Mouse (Mus musculus) frontal cortex, postnatal 36 days (tissue): ENCODE measurements around the gene Coro7.
A peak's percentile ranks its signal among the peaks of the same experiment; 100 is the strongest.

ENCODE experiments used
- DNase-seq, 2 experiments: peaks; one replicate each; pipeline ENCODE4 v3.0.0; 2022; ENCODE audit warnings: low spot score in 2 of 2

Coro7 gene

DNA sequence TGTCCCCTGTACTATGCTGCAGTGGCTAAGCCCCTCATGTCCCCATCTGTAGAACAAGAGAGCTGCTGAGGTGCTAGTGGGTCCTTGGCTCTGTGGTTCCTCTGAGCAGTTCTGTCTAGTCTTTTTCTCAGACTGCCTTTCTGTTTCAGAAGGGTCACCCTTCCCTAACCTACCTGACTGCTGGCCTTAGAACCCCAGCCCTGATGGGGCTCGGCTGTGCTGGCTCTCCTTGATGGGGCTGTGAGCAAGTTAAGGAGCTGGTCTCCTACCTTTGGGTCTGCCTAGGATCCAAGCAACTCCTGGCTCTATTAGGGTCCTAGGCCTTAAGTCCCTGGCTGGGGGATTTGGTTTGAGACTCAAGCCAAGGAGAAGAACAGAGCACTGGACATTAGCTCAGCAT lies 64.3 kb downstream of the Coro7 start:
- no peak for DNase-seq

DNA sequence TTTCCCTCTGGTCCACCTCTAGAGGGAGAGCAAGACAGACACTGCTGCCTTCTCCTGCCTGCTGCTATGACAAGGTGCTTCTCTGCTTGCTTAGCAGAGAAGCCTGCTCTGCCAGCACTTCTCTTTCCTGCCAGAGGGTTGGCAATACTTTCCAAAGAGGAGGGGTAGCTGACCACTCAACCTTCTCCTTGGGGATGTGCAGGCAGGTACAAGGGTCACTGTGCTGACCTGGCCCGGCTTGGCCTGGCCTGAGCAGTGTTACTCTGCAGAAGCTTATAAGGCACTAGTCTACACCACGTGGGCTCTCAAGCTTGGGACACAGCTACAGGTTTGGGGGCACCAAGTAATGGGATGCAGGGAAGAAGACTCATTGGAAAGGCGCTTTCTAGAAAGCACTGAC lies 64.9 kb downstream of the Coro7 start:
- no peak for DNase-seq

DNA sequence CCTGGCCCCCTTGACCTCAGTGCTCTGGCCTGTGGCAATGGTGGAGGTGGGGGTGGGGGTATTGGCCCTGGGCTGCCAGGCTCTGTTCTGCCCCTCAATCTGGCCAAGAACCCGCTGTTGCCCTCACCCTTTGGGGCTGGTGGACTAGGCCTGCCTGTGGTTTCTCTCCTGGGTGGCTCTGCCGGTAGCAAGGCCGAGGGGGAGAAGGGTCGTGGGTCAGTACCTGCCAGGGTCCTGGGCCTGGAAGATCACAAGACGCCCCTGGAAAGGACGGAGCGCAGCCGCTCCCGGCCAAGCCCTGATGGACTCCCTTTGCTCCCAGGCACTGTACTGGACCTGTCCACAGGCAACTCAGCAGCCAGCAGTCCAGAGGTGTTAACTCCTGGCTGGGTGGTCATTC lies 65.8 kb downstream of the Coro7 start:
- no peak for DNase-seq

DNA sequence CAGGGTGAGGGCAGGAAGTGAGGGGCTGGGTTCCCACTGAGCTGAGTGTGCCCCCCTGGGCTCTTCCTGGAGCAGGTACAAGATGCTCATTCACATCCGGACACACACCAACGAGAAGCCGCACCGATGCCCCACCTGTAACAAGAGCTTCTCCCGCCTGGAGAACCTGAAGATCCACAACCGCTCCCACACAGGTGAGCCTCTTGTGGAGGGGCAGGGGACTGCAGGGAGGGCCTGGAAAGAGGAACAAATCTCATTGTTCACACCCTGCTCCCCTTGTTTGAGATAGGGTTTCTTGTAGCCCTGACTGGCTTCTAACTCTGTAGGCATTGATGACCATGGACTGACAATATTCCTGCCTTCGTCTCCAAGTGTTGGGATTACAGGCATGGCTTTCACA lies 67.9 kb downstream of the Coro7 start:
- DNase-seq, result no peak

DNA sequence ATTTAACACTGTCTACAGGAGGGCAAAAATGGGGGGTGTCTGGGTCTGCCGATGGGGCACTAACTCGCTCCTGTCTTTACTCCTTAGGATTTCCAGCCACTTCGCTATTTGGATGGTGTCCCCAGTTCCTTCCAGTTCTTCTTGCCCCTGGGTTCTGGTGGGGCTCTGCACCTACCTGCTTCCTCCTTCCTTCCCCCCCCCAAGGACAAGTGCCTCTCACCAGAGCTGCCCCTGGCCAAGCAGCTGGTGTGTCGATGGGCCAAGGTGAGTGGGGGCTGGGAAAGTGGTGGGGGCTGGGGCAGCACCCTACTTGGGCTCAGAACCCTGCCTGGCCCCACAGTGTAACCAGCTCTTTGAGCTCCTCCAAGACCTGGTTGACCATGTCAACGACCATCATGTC lies 68.4 kb downstream of the Coro7 start:
- no peak for DNase-seq

DNA sequence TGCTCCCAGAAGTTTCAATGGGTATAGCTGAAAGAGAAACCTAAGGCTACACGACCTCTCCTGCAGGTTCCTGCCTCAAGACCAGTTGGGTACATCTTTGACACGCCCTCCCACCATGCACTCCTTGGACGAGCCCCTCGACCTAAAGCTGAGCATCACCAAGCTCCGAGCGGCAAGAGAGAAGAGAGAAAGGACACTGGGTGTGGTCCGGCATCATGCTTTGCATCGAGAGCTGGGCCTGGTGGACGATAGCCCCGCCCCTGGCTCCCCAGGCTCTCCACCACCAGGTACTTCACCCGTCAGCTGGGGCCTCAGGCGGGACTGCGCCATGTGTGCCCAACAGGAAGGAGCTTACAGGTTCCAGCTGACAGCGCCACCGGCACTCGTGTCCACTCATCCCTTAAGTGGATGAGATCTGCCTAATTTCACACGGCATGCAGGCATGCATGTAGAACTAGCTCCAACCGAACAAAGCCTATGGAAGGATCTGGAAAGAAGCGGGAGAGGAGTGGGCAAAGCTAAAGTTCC lies 71.0 kb downstream of the Coro7 start:
- no peak for DNase-seq

DNA sequence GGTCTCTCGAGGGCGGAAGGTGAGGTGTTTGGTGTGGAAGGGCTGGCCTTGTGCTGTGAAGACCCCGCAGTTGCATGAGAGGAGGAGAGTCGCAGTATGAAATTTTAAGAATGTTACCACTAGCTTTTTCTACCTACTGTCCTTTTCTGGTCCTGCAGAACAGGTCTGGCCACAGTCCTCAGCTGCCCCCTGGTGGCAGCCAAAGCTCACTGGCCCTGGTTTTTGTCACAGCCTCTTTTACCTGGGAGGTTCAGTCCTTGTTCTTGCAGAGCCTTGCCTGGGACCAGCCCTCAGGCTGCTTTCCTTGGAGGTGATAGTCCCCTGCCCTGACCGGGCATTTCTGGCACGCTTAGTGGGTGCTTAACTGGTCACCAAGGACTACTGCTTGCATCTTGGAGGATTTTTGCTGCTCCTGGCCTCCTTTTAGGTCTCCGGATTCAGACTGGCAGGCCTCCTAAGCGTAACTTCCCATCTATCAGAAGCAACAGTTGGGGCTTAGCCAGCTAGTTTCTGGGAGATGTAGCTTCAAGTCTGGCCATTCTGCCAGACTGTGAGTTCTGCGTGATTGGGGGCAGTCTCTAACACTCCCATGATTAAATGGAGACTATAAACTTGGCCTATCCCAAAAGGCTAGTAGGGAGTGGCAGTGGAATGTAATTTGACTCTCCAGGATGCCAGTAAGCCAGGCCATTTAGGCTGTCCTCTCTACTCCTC lies 71.6 kb downstream of the Coro7 start:
- DNase-seq, result peak; percentile 77 to 81

DNA sequence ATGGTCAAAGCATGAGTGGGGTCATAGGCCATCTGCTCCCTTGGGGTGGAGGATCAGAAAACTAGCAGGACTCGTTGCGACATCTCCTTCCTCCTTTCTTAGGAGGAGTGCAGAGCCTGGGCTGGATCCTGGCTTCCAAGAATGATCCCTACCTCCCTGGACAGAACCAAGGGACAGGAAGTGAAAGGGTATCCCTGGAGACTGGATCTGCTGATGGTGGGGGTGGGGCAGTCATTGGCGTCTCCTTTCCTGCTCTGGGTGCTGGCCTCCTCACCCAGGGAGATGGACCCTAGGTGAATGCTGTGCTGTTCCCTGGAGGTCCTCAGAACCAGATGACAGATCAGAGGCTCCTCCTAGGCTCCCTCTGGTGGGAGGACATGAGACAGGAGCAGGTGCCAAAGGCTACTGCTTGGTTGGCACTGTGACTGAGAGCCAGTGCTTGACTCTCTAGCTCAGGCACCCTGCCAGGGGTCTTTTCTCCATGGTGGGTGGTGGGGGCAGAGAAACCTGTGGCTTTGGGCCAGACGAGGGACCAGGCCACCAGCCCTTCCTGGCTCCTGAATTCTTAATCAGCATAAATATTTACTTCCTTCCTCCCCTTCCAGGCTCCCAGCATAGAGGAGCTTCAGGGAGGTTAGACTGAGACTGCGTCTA lies 73.0 kb downstream of the Coro7 start:
- DNase-seq, result peak in 1 of 2 experiments; percentile 38

DNA sequence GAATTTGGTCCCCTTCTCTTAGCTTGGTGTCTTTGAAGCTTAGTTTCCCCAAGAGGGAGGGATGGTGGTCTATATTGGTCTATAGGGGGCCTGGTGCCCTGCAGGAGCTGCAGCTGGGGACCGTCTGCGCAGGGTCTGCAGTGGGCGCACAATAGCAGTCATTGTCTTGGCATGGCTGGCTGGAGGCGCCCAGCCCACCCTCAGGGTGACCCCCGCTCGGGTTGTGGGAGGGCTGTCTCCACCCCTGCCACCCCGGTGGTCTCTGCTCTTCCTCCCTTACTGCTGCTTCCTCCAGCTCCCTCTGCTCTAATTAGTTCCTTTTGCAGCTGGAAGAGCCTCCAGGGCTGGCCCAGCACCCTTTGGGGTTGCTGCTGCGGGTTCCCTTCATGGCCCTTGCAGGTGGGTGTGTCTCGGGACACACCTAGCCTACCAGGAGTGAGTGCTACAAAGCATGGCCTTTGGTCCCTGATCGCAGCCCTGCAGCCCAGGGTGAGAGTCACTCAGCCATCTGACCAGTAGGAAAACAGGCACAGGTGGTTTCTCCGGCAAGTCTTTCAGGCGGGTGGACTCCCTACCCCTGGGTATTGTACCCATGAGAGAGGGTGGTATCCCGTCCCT lies 74.0 kb downstream of the Coro7 start:
- DNase-seq, result no peak

DNA sequence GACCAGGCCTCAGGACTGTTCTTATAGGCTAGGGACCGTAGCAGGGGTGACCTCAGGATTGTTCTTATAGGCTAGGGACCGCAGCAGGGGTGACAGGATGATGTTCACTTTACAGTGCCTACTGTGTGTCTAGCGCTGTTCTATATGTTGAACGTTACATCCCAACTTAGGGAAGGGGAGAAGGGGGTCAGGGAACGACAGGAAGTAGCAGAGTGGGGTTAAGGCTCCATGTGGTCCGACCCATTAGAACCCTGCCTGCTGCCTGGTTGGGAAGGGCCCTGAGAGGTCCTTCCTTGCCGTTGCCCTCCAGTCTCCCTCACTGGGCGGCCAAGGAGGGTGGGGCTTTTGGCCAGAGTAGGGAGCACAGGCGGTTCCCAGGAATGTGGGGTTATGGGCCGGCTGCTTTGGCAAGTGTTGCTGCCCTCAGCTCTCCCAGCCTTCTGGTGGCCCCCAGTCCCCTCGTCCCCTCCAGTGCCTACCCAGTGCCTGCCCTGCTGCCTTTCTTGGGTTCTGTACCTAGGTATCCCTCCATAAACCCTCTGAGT lies 75.2 kb downstream of the Coro7 start:
- DNase-seq, result no peak

DNA sequence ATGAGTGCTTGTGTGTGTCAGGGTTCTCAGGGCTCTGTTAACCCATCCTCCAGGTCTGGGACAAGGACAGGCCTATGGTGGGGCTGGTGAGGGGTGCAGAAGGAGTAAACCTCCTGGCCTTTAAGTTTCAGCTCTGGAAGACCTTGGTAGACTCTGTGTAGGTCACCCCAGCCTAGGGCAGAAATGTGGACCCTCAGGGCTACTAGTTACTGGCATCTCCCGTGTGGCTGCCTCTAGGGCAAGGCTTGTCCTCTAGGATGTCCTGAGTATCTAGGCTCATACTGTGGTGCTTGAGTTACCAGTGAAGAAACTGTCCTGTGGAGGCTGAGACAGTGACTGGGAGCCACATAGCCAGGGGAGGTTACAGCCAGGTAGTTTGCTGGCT lies 76.1 kb downstream of the Coro7 start:
- DNase-seq, result no peak

DNA sequence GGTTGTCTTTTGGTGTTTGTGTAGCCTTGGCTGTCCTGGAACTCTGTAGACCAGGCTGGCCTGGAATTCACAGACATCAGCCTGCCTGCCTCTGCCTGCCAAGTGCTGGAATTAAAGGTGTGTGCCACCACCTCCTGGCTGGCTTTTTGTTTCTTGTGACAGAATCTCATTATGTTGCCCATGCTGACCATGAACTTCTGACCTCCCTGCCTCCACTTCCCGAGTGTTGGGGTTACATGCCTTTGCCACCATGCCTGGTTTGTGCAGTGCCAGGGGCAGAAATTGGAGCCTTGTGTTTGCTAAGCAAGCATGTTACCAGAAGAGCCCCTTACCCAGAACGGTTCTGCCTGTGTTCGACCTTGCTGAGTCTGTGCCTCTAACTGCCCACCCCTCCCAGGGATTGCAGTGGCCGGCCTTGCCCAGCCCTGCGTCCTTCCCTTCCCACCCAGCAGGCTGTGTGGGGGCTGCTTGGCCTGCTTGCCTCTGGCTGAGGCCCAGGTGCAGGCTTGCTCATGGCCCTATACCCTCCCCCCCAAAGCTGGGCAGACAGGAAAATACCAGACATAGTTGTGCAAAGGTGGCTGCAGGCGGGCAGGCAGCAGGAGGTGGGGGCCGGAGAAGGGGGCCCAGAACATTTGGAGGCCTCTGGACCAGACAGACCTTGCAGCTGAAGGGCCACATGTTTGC lies 76.7 kb downstream of the Coro7 start:
- no peak for DNase-seq

DNA sequence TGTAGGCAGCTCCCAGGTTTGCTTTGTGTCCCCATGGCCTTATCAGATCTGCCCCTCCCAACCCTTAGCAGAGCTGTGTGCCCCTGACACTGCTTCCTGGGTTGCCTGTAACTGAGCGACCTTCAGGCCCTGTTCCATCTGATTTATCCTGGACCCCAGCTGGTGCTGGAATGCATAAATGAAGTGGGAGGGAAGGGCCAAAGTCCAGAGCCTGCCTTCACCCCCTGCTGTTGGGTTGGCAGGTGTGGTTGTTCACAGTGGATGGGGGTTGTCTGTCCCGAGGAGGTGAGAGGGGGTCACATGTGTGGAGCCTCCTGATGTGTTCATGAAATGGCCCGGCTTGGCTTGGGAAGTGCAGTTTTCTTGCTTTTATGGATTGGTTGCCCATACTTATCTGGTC lies 77.4 kb downstream of the Coro7 start:
- no peak for DNase-seq

DNA sequence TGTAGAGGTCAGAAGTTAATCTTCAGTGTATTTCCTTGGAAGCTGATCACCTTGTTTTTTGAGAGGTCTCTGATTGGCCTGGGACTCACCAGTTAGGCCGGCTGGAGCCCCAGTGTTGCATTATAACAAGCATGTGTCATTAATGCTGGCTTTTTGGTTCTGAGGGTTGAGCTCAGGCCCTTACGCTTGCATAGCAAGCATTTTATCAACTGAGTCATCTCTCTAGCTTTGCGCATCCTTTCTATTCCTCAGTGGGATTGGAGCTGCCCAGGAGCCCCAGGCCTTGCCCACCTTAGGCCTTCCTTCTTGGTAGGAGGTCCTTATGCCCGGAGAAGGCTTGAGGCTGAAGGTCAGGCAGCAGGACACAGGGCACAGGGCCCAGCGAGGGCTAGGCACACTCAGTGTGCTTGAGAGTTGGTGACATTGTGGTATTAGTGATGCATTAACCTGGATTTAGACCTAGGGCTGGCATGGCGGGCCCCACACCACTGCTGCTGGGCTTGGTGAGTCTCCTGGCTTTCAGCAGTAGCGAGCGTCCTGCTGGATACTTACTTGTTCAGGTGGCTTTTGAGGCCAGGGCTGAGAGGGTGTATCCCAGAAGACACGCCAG lies 78.8 kb downstream of the Coro7 start:
- no peak for DNase-seq

DNA sequence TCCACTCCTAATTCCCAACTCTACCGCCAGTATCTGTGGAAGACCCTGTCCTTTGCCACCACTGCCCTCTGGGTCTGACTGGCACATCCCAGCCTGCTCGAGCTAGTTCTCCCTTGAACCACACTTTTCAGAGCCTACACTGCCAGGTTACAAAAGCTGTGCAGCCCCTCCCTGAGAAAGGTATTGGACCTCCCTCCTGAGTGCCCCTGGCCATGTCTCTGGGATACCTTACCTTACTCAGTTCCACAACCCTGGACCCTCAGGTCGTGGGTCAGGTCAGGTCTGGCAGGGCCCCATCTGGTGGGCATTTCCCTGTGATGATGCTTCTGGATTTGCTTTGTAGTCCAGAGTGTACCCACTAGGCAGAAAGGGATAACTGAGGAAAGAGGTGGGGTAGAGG lies 80.0 kb downstream of the Coro7 start:
- no peak for DNase-seq

DNA sequence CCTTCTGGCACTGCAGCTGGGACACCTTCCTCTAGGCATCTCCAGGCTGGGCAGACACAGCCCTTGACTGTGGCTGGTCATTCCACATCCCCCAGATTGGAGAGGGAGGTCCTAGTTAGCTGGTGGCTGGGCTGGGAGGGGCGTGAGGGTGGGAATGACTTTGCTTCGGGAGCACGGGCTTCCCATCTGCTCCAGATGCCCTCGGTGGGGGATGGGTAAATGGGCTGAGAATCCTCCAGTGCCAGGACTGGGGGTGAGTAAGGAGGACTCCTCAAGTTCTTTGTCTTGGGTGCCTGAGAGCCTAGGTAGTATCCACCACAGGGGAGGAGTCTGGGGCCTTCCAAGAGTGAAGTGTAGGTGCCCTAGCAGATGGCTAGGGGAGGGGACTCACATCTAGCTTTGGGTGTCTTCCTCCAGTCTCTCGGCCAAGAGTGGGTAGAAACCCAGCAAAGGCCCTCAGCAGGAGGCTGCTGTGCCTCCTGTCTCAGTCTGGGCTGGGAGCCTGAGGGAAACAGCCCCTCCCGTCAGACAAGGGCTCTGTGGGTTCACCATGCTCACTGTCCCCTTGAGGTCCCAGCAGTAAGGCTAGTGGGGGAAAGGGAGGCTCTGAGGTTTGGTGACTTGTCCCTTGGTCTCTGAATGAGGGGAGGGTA lies 80.6 kb downstream of the Coro7 start:
- DNase-seq, result no peak

DNA sequence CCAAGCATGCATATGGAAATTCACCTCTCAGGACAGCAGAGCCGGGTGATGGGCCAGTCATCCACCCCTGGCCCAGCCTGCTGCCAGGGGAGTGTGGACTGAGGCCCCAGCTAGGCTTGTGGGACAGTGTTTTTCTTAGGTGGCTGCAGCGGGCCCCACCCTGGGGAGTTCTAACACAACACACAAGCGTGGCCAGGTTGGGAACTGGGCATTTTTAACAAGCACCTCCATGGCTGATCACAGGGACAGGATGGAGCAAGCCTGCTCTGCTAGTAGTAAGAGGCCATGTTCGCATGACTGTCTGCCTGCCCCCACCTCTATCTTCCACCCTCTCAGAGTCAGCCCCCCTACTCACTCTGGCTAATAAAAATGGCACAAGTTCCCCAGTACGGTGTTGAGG lies 81.5 kb downstream of the Coro7 start:
- no peak for DNase-seq

DNA sequence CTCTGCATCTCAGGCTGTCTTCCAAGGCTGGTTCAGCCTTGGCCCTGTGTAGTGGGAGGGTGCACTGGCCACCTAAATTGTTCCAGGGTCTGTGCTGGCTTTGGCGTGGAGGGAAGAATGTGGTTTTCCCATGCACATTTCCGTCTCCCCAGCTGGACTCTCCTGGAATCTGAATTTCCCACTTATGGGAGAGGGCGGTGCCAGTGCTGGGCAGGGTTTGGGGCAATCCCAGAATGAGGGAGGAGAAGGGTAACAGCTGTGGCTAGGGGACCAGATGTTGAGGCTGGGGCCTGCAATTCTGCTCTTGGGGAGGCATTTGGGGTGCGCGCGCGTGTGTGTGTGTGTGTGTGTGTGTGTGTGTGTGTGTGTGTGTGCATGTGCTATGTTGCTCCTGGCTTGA lies 82.3 kb downstream of the Coro7 start:
- DNase-seq, result no peak

DNA sequence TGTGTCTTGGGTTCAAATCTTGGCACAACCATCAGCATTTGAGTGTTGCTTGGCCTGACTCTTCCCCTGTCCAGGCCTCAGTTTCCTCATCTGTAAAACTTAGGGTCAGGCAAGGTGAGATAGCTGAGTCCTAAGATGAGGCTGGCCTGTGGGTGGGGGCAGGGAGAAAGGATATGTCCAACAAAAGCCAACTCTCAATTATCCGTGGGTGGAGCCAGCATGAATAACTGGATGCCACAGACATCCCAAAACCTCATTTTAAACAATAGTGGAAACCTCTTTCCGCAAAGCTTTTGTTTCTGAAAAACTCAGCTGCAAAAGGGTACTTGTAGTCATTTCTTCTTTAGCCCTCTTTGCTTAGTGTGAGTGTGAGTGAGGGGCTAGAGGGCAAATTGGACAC lies 82.7 kb downstream of the Coro7 start:
- DNase-seq, result no peak

DNA sequence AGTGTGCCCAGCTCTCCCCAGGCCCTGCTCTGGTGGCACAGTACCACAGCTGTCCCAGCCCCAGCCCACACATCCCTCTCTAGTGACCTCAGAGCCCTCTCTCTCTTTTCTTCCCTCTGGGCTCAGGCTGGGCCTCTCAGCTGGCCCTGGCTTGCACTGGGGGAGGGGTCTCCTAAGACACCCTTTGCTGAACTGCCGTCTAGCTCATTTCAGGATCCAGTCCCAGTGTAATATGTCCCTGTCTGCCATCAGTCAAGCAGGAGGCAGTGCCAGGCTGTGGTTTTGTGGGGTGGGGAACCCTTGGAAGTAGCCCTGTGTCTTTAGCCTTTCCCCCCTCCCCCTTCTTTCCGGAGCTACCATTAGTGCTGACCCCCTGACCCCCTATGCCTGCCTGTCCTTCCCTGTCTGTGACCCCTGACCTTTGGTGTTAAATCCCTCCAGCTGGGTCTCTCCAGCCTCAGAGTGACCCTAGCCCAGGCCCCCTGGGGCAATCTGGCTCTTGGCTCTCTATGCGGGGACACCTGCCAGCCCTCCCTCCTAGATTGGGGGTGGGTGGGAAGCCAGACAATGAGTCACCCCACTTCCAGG lies 83.3 kb downstream of the Coro7 start:
- no peak for DNase-seq

DNA sequence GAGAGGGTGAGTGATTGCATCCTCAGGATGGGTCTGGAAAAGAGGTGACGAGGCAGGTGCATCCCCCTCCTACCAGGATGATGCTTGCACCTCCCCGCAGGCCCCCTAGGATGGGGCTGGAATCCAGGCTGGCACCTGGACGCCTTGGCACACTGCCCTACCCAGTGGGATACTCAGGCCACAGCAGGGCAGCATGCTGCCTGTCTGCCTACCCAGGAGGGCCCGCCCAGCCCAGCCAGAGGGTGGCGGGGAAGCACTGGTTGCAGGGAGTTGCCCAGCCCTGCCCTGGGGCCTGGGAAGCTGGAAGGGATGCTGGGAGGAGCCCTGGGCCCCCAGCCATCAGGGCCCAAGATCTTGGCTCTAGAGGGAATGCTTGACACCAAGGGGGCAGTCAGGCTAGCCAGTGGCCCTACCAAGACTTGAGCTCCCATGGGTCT lies 84.0 kb downstream of the Coro7 start:
- DNase-seq, result no peak
